Mouse (Mus musculus) layer of hippocampus, adult 2 months (tissue): ENCODE data around the gene Tmem131l. TPM values are rescaled to one million over a fixed set of nuclear protein-coding genes. Genes with fewer than 3 reads are reported as not detected.

Source experiments
- DNase-seq, 2 experiments: peaks; one replicate each; pipeline ENCODE4 v3.0.0; 2022; ENCODE audit warnings: low spot score in 2 of 2
- H3K27ac ChIP-seq: fragments of 200-600 bp; 2 replicates; pipeline ENCODE4 v1.8.1; 2022
- H3K4me3 ChIP-seq: fragments of 200-600 bp; 2 replicates; pipeline ENCODE4 v1.8.1; 2022; ENCODE audit warnings: mild to moderate bottlenecking
- CTCF ChIP-seq: fragments of 200-600 bp; conservative IDR thresholded peaks from 2 replicates; pipeline ENCODE4 v1.8.1; 2022; ENCODE audit warnings: antibody characterized with exemption, mild to moderate bottlenecking, moderate library complexity
- total RNA-seq, 2 experiments: library from RNA; stranded (reverse); gene quantifications; 2 replicates each; pipeline ENCODE4 v1.2.3; 2021

The Tmem131l gene
- total RNA-seq, 2 experiments from 2014 or later: 27.4 to 36.5 TPM

DNA sequence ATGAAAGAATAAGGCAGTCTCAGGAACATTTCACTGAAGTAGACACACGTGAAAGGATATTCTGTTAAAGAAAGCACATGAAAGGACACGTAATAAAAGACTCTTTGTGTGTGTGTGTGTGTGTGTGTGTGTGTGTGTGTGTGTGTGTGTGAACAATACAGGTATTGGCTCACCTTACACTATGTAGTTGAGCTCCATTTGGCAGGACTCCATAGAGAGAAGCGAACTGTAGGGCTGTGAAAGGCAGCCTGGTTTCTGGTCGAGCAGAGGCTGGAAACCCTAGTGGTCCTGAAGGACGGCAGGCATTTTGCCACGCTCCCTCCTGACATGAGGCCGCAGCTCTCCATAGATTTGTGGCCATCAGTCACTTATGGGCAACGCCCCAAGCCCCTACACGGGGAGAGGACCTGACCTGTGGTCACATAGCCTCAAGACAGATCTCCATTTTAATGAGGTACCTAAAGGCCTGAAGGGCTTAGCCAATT is 175.9 kb downstream of the Tmem131l start:
- TF ChIP-seq CTCF: no peak
- DNase-seq: no peak
- no peak overlapping the region for H3K4me3 ChIP-seq
- no peak overlapping the region for H3K27ac ChIP-seq

DNA sequence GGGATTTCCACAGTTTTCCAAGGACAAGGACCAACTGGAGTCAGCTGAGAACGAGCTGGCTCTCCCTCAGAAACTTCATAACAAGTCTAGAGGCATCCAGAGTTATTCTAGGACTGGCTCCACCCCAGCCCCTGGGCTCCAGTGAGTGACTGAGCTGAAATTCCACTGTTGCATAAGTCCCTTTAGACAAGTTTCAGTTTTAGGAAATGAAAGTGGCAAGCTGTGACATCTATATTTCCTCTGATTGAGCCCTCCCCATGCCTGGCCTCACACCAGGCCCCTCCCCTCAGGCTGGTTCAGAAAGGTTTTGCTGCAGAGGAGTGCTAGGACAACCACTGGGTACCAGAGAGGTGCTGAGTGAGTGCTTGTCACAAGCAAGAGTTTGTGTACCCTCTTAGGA is 177.0 kb downstream of the Tmem131l start:
- DNase-seq: peak in 1 of 2 experiments; percentile 10
- H3K27ac ChIP-seq: no peak overlapping the region
- H3K4me3 ChIP-seq: no peak overlapping the region
- no peak for TF ChIP-seq CTCF

DNA sequence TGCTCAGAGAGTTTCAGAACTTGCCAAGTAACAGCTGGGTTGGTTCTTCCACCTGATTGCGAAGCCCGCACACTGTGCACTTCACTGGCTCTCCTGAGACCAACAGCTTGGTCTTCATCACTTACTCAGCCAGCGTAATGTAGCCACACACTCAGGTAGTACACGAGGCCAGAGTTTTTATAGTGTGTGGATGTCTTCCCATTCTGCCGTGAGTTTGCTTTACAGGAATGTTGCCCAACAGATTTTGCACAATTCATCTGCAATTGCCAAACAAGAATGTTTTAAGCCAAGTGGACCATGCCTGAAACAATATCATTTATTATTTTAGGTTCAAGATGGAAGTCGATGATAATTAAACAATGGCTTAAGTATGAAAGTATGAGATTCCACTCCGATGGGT is 180.4 kb downstream of the Tmem131l start:
- Histone ChIP-seq H3K27ac (no peak overlapping the region), H3K4me3 (no peak overlapping the region)
- DNase-seq: no peak
- no peak for TF ChIP-seq CTCF

DNA sequence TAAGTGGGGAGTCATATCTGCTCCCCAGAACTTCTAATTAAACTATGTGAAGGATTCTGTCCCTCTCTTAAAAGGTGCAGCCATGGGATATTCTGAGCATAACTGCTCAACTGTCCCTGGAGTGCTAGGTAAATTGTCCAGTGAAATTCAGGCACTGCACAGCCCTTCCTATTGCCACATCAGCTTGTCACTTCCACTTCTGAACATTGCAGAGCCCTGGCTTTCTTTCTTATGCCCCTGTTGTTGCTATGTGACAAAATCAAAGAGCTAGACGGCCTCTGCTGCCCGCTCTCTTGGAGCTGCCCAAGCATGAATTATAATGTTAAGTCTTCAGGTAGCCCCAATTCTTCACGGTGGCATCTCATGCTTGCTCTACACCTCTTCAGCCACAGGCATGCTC is 180.9 kb downstream of the Tmem131l start:
- no peak for TF ChIP-seq CTCF
- Histone ChIP-seq H3K27ac (no peak overlapping the region), H3K4me3 (no peak overlapping the region)
- DNase-seq: no peak

DNA sequence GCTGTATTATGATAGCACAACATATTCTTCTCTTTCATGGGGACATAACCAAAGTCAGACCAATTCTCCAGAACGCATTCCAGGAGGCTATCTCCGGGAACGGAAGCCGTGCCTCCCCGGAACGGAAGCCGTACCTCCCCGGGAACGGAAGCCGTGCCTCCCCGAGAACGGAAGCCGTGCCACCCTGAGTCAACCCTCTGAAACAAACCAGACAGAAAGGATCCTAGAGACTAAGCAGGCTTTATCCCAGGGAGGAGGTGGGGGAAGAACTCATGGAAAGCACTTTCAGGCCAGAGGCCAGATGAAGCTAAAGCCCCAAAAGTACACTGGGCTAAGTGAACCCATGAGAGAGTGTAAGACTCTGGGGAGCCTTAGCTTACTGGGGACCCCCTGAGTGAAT is 182.4 kb downstream of the Tmem131l start:
- no peak overlapping the region for H3K4me3 ChIP-seq
- TF ChIP-seq CTCF: no peak

DNA sequence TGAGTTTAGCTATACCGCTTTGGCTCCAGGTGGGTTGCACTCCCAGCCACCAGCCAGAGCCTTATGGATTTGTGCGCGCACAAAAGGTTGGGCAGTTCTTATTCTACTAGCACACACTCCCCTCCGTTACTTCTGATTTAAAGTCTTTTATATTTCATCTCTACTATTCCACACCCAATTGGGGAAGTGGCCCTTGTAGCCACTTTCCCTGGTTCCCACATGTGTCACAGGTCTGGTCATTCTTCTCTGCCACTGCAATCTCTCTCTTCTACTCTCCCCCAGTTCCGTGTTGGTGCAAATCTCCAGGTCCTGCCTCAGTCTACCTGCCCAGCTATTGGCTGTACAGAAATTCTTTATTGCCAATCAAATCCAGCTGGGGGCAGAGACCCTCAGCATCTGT is 184.3 kb downstream of the Tmem131l start:
- Histone ChIP-seq H3K27ac (no peak overlapping the region), H3K4me3 (no peak overlapping the region)
- no peak for DNase-seq
- no peak for TF ChIP-seq CTCF

More for the DNA sequence above, 182.4 kb downstream of the Tmem131l start:
- no peak overlapping the region for H3K27ac ChIP-seq
- DNase-seq: no peak

DNA sequence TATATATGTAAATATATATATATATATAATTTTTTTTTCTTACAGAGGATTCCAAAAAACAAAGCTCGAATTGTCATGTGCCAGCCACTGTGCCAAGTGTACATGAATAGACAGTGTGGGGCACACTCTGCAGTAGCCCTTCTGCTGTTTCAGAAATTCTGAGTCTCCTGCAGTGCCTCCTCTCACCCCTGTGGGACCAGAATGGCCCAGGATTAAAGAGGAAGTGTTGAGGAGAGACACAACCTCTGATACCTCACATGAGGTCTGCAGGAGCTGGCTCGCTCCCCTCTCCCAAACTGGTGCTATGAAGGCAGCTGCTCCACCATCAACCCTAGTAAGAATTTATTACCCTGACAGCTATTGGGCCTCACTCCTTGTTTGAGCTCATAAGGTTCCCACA is 190.6 kb downstream of the Tmem131l start:
- no peak for DNase-seq
- no peak for TF ChIP-seq CTCF
- Histone ChIP-seq H3K27ac (no peak overlapping the region), H3K4me3 (no peak overlapping the region)

Other genes with a start within 250 kb of the Tmem131l start
- under 1 TPM; 0.44 to 0.77 TPM for gene Tlr2, start 198.4 kb downstream of the Tmem131l start, total RNA-seq
- gene Mnd1, start 115.6 kb upstream of the Tmem131l start, total RNA-seq: 1 to 10 TPM; 1.8 to 2.9 TPM
- not detected for gene Gm6525, start 133.9 kb upstream of the Tmem131l start, total RNA-seq